Mouse (Mus musculus) left cerebral cortex, postnatal 4 days (tissue): ENCODE data around the gene R3hdml. TPM values are rescaled to one million over a fixed set of nuclear protein-coding genes. Genes with fewer than 3 reads are reported as not detected.

Experiments used
- DNase-seq: peaks from one replicate; pipeline ENCODE4 v3.0.0-alpha.2; 2022
- intact Hi-C: fragments of 180-260 bp; cut with DNase I; formaldehyde crosslinking; loops from one replicate; pipeline ENCODE4 v1.15.1; 2025
- total RNA-seq, 2 experiments: library from RNA; stranded (reverse); gene quantifications; 2 replicates each; pipeline ENCODE4 v1.2.3; 2021

R3hdml gene
- total RNA-seq, 2 experiments from 2014 or later = 0.36 TPM; not detected in 1

DNA sequence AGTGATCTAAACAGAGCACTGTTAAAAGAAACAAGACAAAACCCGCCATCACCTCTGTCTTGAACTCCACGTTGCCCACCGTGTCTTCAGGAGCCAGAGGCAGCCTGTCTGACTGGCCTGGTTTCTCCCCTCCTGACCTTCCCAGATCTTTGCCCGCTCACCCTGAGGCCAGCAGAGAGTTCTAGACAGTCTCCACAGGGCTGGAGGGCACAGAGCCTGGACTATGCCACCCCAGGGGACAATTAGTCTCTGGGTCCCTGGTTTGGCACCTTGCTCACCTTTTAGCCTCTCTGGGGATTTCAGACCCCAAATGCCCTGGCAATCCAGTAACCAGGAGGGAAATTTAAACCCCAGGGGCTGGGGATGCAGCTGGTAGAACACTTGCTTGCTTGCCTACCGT lies 45.3 kb downstream of the R3hdml start:
- no peak for DNase-seq
- intact Hi-C loops = loop anchor here (10.0 kb wide), 1 partner anchor 57 kb away; no protein-coding TSS in a partner anchor

DNA sequence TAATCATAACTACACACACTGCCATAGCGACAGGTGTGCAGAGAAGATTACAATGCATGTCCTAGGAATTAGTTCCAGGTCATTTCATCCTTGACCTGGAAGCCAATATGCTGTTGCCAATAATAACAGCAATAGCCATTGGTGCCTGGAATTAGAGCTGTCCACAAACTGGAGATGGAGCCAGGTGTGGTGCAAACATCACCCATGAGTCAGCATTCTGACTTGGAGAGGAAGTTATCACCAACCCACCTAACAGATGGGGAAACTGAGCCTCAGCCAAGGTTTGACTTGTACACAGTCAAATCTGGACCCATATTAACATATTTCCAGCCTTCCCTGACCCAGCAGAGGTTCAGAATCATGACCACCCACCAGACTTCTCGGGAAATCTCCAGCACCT lies 46.3 kb downstream of the R3hdml start:
- no peak for DNase-seq
- intact Hi-C loops = loop anchor here (10.0 kb wide), 1 partner anchor 56 kb away; no protein-coding TSS in a partner anchor

GRCm38 (mm10) chr2:163539321-163540040 lies 47.4 kb downstream of the R3hdml start:
- no peak for DNase-seq
- intact Hi-C loops = loop anchor here (10.0 kb wide), 1 partner anchor 55 kb away; no protein-coding TSS in a partner anchor

DNA sequence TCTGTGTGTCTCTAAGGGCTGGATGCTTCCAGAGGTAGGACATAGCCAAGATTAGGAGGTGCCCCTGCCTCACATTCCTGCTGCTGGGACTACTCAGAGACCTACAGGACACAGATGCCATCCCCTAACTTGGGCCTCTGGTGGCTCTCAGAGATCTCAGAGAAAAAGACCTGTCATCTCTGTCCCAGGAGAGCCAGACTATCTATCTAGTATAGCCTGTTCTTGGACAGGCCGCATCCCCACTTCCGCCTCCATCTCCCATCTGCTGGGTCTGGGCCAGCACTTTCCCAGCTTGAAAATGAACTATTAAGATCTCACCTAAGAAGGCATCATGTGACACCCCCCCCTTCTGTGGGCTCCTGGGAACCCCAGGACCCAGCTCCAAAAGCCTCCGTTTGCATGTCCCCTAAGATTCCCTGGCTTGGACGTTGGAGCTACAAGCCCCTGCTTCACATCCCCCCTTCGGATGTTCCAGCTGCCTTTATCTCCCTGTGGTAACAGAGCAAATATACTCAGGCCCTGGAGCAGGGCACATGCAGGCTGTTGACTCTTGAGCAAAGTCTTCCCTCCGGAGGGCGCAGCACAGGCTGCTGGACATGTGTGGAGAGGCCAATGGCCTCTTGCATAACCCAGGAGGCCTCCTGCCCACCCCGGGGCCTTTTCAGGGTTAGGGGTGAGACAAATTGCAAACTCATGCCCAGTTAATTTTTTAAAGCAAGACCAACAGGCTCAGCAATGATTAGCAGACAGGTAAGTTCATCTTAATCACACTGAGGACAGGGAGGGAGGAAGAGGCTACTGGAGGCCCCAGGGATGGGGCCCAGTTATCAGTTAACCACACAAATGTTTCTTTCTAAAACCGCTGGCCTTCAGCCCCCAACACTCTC lies 48.4 kb downstream of the R3hdml start:
- no peak for DNase-seq
- intact Hi-C loops = no loop called here

DNA sequence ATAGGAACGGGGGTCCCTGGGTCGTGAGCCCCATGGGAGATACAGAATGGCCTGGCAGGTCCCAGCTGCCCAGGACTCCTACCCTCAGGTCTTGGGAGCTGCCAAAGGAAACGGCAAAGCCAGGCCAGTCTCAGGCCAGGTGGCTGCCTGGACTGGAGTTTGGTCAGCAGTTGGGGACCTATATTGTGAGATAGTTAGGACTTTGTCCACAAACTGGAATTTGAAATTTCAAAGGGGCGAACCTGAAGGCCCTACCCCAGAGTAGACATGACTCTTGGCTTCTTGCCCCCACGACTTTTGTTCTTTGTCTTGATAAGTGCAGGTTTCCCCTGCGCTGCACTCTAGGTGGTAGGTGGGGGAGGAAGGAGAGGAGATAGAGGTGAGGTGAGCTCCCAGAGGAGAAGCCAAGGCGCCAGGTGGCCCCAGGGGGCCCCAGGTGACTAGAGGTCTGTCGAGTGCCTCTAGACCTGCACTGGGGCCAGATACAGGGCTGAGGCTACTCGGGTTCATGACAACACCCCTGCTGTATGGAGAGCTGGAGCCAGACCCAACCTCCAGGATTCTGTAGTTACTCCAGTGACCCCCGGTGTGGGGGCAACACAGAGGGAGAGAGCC lies 49.6 kb downstream of the R3hdml start:
- DNase-seq = no peak
- intact Hi-C loops = no loop called here

DNA sequence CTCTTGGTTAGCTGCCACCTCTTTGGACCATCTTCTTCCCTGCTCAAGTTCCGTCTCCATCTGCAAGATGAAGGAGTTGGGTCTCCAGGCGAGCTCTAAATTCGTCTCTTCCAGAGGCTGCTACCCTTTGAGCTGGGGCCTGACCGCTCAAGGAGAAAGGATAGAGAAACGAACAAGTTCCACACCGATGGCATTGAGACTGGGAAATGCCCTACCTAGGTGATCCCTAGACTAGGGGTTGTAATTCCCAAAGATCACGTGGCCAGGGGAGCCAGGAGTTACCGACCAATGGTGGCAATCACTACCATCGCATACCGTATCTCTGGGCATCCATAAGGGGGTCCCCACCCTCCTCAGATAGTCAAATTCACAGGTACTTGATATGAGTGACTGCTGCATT lies 50.6 kb downstream of the R3hdml start:
- DNase-seq = no peak
- intact Hi-C loops = no loop called here

- DNase-seq = no peak
- intact Hi-C loops = no loop called here
These were observed 54.7 kb downstream of the R3hdml start for GRCm38 (mm10) chr2:163546623-163547318.

- intact Hi-C loops = no loop called here
These were observed 56.7 kb downstream of the R3hdml start for GRCm38 (mm10) chr2:163548822-163549221.

DNA sequence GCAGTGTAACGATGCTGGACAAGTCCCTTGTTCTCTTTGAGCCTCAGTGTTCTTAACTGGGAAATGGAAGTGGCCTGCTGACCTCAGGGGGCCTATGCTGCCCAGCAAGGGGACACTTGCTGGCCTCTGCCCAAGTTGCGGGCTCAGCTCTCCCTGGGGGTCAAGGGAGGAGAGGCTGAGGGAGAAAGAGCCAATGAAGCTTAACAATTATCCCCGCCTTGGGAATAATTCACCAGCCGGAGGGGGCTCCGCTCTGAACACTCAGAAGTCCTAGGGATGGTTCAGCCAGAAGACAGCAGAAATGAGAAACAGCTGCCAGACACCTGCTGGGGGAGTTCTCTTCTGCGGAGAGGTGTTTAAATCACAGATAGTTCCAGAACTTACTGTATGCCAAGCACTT lies 57.7 kb downstream of the R3hdml start:
- intact Hi-C loops = no loop called here
- DNase-seq = no peak

More at GRCm38 (mm10) chr2:163548822-163549221, 56.7 kb downstream of the R3hdml start:
- no peak for DNase-seq

Other genes starting within 250 kb of the R3hdml start
- under 1 TPM; 0.54 to 0.74 TPM for gene Jph2, start 94.3 kb upstream of the R3hdml start, total RNA-seq
- 10 to 100 TPM; 23.3 to 23.7 TPM for gene Oser1, start 67.6 kb upstream of the R3hdml start, total RNA-seq
- gene Gdap1l1, start 53.8 kb upstream of the R3hdml start, total RNA-seq = 10 to 100 TPM; 90.8 to 98.3 TPM
- gene Fitm2, start 19.7 kb upstream of the R3hdml start, total RNA-seq = 10 to 100 TPM; 15.3 TPM
- gene Hnf4a, start 14.5 kb downstream of the R3hdml start, total RNA-seq = not detected
- gene Ttpal, start 110.0 kb downstream of the R3hdml start, total RNA-seq = 10 to 100 TPM; 40.1 to 46.8 TPM
- gene Serinc3, start 152.8 kb downstream of the R3hdml start, total RNA-seq = 100 to 1,000 TPM; 138 to 139 TPM
- gene Pkig, start 166.1 kb downstream of the R3hdml start, total RNA-seq = 10 to 100 TPM; 83.4 to 91.6 TPM